Mouse (Mus musculus): ENCODE measurements around the gene Smok2b. TPM values are rescaled to one million over a fixed set of nuclear protein-coding genes. Genes with fewer than 3 reads are reported as not detected.
"Not testable (repeated sequence)": the region's sequence is repeated elsewhere in the genome, so short reads cannot be mapped to it uniquely, and the experiment has no call there.

Smok2b gene
- total RNA-seq, 2 experiments from 2014 or later, result not detected

GRCm38 (mm10) chr17:13221921-13222320 lies 8.1 kb upstream of the Smok2b start:
- DNase-seq (ENCODE audit: low spot score); intact Hi-C loops (cut with DNase I): not testable (repeated sequence)

DNA sequence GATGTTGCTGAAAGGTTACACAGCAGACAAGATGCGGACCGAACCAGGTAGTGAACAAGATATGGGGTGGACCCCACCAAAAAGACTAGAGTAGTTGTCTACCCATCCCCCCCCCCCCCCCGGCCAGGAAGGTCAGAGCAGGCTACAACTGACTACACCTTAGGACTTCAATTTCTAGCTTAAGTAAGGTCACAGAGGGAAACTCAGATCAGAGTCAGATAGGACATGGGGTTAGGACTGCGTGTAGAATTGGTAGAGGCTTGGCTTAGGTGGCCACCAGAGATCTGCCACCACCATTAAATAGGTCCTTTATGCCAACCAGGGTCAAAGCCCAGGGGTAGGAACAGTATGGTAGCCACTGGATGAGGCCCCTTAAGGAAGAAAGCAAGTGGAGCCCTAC lies 9.4 kb downstream of the Smok2b start:
- intact Hi-C loops (cut with DNase I); DNase-seq (ENCODE audit: low spot score): not testable (repeated sequence)

DNA sequence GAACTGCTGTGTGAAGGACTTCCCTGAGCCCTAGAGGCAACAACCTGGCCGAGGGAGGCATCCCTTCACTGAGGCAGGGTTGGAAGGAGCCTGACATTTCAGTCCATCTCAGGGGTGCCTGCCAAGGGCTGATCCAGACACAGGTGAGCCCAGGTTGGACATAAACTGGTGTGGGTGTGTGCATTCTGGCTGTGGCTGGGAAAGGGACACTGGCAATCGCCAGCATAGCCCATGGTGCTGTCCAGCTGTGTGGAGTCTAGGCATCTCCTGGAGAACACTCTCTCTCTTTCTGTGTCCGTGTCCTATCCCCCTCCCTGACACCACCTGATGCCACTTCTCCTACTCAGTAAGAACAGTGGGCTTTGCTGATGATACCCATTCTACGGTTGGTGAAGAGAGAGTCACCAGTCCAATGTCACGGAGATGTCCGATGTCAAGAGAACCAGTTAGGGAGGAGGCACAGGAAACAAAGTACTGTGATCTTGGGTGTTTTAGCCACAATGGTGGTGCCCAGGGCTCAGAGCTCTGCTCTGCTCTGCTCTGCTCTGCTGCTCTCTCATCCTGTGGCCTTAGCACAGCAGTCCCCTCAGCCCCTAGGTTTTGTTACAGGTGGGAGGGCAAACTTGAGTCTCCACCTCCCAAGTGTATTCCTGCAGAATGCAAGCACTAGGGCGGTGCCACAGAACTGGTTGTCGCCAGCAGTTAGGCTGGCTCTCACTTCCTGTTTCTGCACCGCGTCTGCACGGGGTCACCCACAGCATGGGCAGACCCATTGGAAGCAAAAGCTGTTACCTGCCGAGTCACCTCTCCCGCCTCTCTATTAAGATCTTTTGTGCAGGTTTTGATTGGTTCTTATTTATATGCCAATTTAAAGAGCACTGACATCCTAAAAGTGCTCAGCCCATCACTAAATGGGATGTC lies 11.0 kb downstream of the Smok2b start:
- DNase-seq (ENCODE audit: low spot score); intact Hi-C loops (cut with DNase I): not testable (repeated sequence)

- DNase-seq (ENCODE audit: low spot score); intact Hi-C loops (cut with DNase I): not testable (repeated sequence)
Observed at GRCm38 (mm10) chr17:13254786-13255185, 24.7 kb downstream of the Smok2b start.

Other genes with a start within 250 kb of the Smok2b start
- 10 to 100 TPM; 31.7 to 35.6 TPM for gene Wtap, start 236.1 kb upstream of the Smok2b start, total RNA-seq (2021)
- 1,000 to 10,000 TPM; 1,092 to 1,104 TPM for gene Sod2, start 223.4 kb upstream of the Smok2b start, total RNA-seq (2021)
- gene Gpr31b, start 178.0 kb upstream of the Smok2b start, total RNA-seq (2021), result under 1 TPM in 1 of 2 experiments, not detected in 1; 0.22 TPM
- under 1 TPM in 1 of 2 experiments, not detected in 1; 0.26 TPM for gene Tcp10b, start 169.2 kb upstream of the Smok2b start, total RNA-seq (2021)
- not detected for gene Unc93a, start 98.4 kb upstream of the Smok2b start, total RNA-seq (2021)
- not detected for gene Smok2a, start 9.1 kb upstream of the Smok2b start, total RNA-seq (2021)
- gene Tcp10c, start 124.3 kb downstream of the Smok2b start, total RNA-seq (2021), result not detected